Mouse (Mus musculus): Measurements from ENCODE around the gene Clrn2.

GRCm38 (mm10) chr5:45441124-45441523 is 12.4 kb upstream of the Clrn2 start:
- TF ChIP-seq MYOG (IDR thresholded peaks at IDR 0.05; ENCODE audit: control insufficient read depth in 1 of 3, insufficient read depth in 1 of 3, insufficient read length in 2 of 3, low read depth in 2 of 3) (no peak), CEBPB (IDR thresholded peaks at IDR 0.05; ENCODE audit: insufficient read depth, poor library complexity, severe bottlenecking) (no peak), MYOD1 (IDR thresholded peaks at IDR 0.05; ENCODE audit: control insufficient read depth in 1 of 3, insufficient read length in 2 of 3, low read depth in 2 of 3) (no peak), USF1 (IDR thresholded peaks at IDR 0.05; ENCODE audit: low read depth) (no peak), MAX (IDR thresholded peaks at IDR 0.05; ENCODE audit: low read depth) (no peak)

All from myocyte (in vitro differentiated cells).